Mouse (Mus musculus): ENCODE measurements around the gene Ap1g2. TPM values are rescaled to one million over a fixed set of nuclear protein-coding genes. Genes with fewer than 3 reads are reported as not detected.

Ap1g2 gene
- polyA plus RNA-seq, 1 experiment: 6.5 TPM

- no peaks in the 10 kb centered on the region for H3K36me3 ChIP-seq (ENCODE audit: control insufficient read depth, insufficient read depth)
- no peak overlapping the region for H3K4me3 ChIP-seq
- H3K4me2 ChIP-seq (ENCODE audit: low read depth): no peak overlapping the region
- no peaks in the 10 kb centered on the region for H3K27me3 ChIP-seq (ENCODE audit: control insufficient read depth, insufficient read depth, insufficient read length)
- H3ac ChIP-seq (ENCODE audit: control insufficient read depth, insufficient read length): no peak overlapping the region
- H3K79me2 ChIP-seq (ENCODE audit: control insufficient read depth, insufficient read depth): no peaks in the 10 kb centered on the region
- TF ChIP-seq POLR2AphosphoS2 (IDR thresholded peaks at IDR 0.05; ENCODE audit: insufficient read length, low read depth) (no peak), POLR2A (IDR thresholded peaks at IDR 0.05; ENCODE audit: insufficient read length, low read depth) (no peak)
Measured at GRCm38 (mm10) chr14:55081105-55081504, 25.3 kb downstream of the Ap1g2 start.

GRCm38 (mm10) chr14:55079214-55079970 is 27.0 kb downstream of the Ap1g2 start:
- Histone ChIP-seq H3ac (ENCODE audit: control insufficient read depth, insufficient read length) (no peak overlapping the region), H3K4me3 (no peak overlapping the region), H3K4me2 (ENCODE audit: low read depth) (no peak overlapping the region), H3K27me3 (ENCODE audit: control insufficient read depth, insufficient read depth, insufficient read length) (no peaks in the 10 kb centered on the region), H3K36me3 (ENCODE audit: control insufficient read depth, insufficient read depth) (no peaks in the 10 kb centered on the region), H3K79me2 (ENCODE audit: control insufficient read depth, insufficient read depth) (no peaks in the 10 kb centered on the region)
- no peak for TF ChIP-seq POLR2A (IDR thresholded peaks at IDR 0.05; ENCODE audit: insufficient read length, low read depth)
- no peak for TF ChIP-seq POLR2AphosphoS2 (IDR thresholded peaks at IDR 0.05; ENCODE audit: insufficient read length, low read depth)
- no peak for TF ChIP-seq SRF (IDR thresholded peaks at IDR 0.05; ENCODE audit: control insufficient read depth, insufficient read length, low read depth)
- TF ChIP-seq MAX (IDR thresholded peaks at IDR 0.05; ENCODE audit: low read depth): no peak
- TF ChIP-seq USF1 (IDR thresholded peaks at IDR 0.05; ENCODE audit: low read depth): no peak
- TF ChIP-seq CEBPB (IDR thresholded peaks at IDR 0.05; ENCODE audit: insufficient read depth, poor library complexity, severe bottlenecking): no peak
- no peak for TF ChIP-seq MYOG (IDR thresholded peaks at IDR 0.05; ENCODE audit: control insufficient read depth in 1 of 3, insufficient read depth in 1 of 3, insufficient read length in 2 of 3, low read depth in 2 of 3)
- no peak for TF ChIP-seq MYOD1 (IDR thresholded peaks at IDR 0.05; ENCODE audit: control insufficient read depth in 1 of 3, insufficient read length in 2 of 3, low read depth in 2 of 3)

- Histone ChIP-seq H3K79me2 (ENCODE audit: control insufficient read depth, insufficient read depth) (no peaks in the 10 kb centered on the region), H3ac (ENCODE audit: control insufficient read depth, insufficient read length) (no peak overlapping the region), H3K27me3 (ENCODE audit: control insufficient read depth, insufficient read depth, insufficient read length) (no peaks in the 10 kb centered on the region), H3K36me3 (ENCODE audit: control insufficient read depth, insufficient read depth) (no peaks in the 10 kb centered on the region), H3K4me3 (no peak overlapping the region), H3K4me2 (ENCODE audit: low read depth) (no peak overlapping the region)
- no peak for TF ChIP-seq TCF3 (IDR thresholded peaks at IDR 0.05; ENCODE audit: insufficient read length, low read depth)
Measured at GRCm38 (mm10) chr14:55078366-55078989, 27.9 kb downstream of the Ap1g2 start.

GRCm38 (mm10) chr14:55077481-55078365 is 28.7 kb downstream of the Ap1g2 start:
- H3K27me3 ChIP-seq (ENCODE audit: control insufficient read depth, insufficient read depth, insufficient read length): no peaks in the 10 kb centered on the region
- TF ChIP-seq TCF12 (IDR thresholded peaks at IDR 0.05; ENCODE audit: insufficient read depth, poor library complexity, severe bottlenecking) (no peak), TCF3 (IDR thresholded peaks at IDR 0.05; ENCODE audit: insufficient read length, low read depth) (no peak), E2F4 (IDR thresholded peaks at IDR 0.05; ENCODE audit: insufficient read depth) (no peak), SRF (IDR thresholded peaks at IDR 0.05; ENCODE audit: control insufficient read depth, insufficient read length, low read depth) (no peak), MAX (IDR thresholded peaks at IDR 0.05; ENCODE audit: low read depth) (no peak)
- H3K4me2 ChIP-seq (ENCODE audit: low read depth): no peak overlapping the region
- H3K36me3 ChIP-seq (ENCODE audit: control insufficient read depth, insufficient read depth): no peaks in the 10 kb centered on the region
- H3ac ChIP-seq (ENCODE audit: control insufficient read depth, insufficient read length): no peak overlapping the region
- H3K79me2 ChIP-seq (ENCODE audit: control insufficient read depth, insufficient read depth): no peaks in the 10 kb centered on the region
- no peak overlapping the region for H3K4me3 ChIP-seq

GRCm38 (mm10) chr14:55076956-55077355 is 29.4 kb downstream of the Ap1g2 start:
- TF ChIP-seq MYOD1 (IDR thresholded peaks at IDR 0.05; ENCODE audit: control insufficient read depth in 1 of 3, insufficient read length in 2 of 3, low read depth in 2 of 3): no peak
- TF ChIP-seq POLR2AphosphoS2 (IDR thresholded peaks at IDR 0.05; ENCODE audit: insufficient read length, low read depth): no peak
- no peak for TF ChIP-seq MYOG (IDR thresholded peaks at IDR 0.05; ENCODE audit: control insufficient read depth in 1 of 3, insufficient read depth in 1 of 3, insufficient read length in 2 of 3, low read depth in 2 of 3)
- no peak for TF ChIP-seq POLR2A (IDR thresholded peaks at IDR 0.05; ENCODE audit: insufficient read length, low read depth)
- no peak for TF ChIP-seq CEBPB (IDR thresholded peaks at IDR 0.05; ENCODE audit: insufficient read depth, poor library complexity, severe bottlenecking)
- no peak for TF ChIP-seq TCF12 (IDR thresholded peaks at IDR 0.05; ENCODE audit: insufficient read depth, poor library complexity, severe bottlenecking)
- TF ChIP-seq USF1 (IDR thresholded peaks at IDR 0.05; ENCODE audit: low read depth): no peak
- no peak for TF ChIP-seq E2F4 (IDR thresholded peaks at IDR 0.05; ENCODE audit: insufficient read depth)
- TF ChIP-seq MAX (IDR thresholded peaks at IDR 0.05; ENCODE audit: low read depth): no peak
- TF ChIP-seq SRF (IDR thresholded peaks at IDR 0.05; ENCODE audit: control insufficient read depth, insufficient read length, low read depth): no peak
- no peak for TF ChIP-seq REST (IDR thresholded peaks at IDR 0.05; ENCODE audit: insufficient read depth, insufficient read length)
- no peak for TF ChIP-seq TCF3 (IDR thresholded peaks at IDR 0.05; ENCODE audit: insufficient read length, low read depth)
- no peaks in the 10 kb centered on the region for H3K27me3 ChIP-seq (ENCODE audit: control insufficient read depth, insufficient read depth, insufficient read length)
- H3K4me2 ChIP-seq (ENCODE audit: low read depth): no peak overlapping the region
- no peaks in the 10 kb centered on the region for H3K79me2 ChIP-seq (ENCODE audit: control insufficient read depth, insufficient read depth)
- H3ac ChIP-seq (ENCODE audit: control insufficient read depth, insufficient read length): no peak overlapping the region
- no peak overlapping the region for H3K4me3 ChIP-seq
- no peaks in the 10 kb centered on the region for H3K36me3 ChIP-seq (ENCODE audit: control insufficient read depth, insufficient read depth)
